Comparison of ENCODE assay signal across 8 mouse cellular contexts in genomic region chr5:26904324-26905041, GRCm38 (mm10).
A peak's percentile ranks its signal among the peaks of the same experiment; 100 is the strongest.
DNase-seq lines count a peak whose midpoint lies in the region; ATAC-seq and TF ChIP-seq lines count a peak whose summit lies in the region.

No protein-coding gene starts in this region.

- ATAC-seq in kidney, embryonic 14.5 days (ENCODE audit: low FRiP score, low TSS enrichment), result peak; percentile 95
- ATAC-seq in embryonic facial prominence, embryonic 13.5 days (ENCODE audit: insufficient number of reproducible peaks, insufficient read depth, low FRiP score, low TSS enrichment, low read depth), result peak; percentile 72

- H3K27ac ChIP-seq in kidney, embryonic 14.5 days (ENCODE audit: low read depth, low read length), result no peak overlapping the region
- no peak overlapping the region for H3K27ac ChIP-seq in kidney, adult 2 months (ENCODE audit: insufficient read depth, low read depth, low read length)
- no peak overlapping the region for H3K27ac ChIP-seq in embryonic facial prominence, embryonic 13.5 days

- no peaks in the 10 kb centered on the region for H3K9me3 ChIP-seq in kidney, embryonic 14.5 days (ENCODE audit: control insufficient read depth, low read length)
- H3K9me3 ChIP-seq in embryonic facial prominence, embryonic 13.5 days, result no peaks in the 10 kb centered on the region

- intact Hi-C loops in heart, postnatal 14 days (cut with DNase I), result no loop called here

- peak overlapping the region; percentile 54 for H3K4me2 ChIP-seq in kidney, embryonic 14.5 days (replicated peaks; ENCODE audit: low read depth, low read length)
- H3K4me2 ChIP-seq in embryonic facial prominence, embryonic 13.5 days, result peak overlapping the region; percentile 72

- H3K36me3 ChIP-seq in kidney, embryonic 14.5 days (ENCODE audit: control insufficient read depth, insufficient read depth, low read length), result no peaks in the 10 kb centered on the region
- H3K36me3 ChIP-seq in kidney, adult 2 months (ENCODE audit: control insufficient read depth, insufficient read depth, low read length), result no peaks in the 10 kb centered on the region
- H3K36me3 ChIP-seq in embryonic facial prominence, embryonic 13.5 days, result no peaks in the 10 kb centered on the region

- under 1% methylated on average over 32 of the region's 32 CpGs for WGBS in kidney, embryonic 14.5 days
- 1% methylated on average over 32 of the region's 32 CpGs for WGBS in kidney, adult 2 months
- under 1% methylated on average over 32 of the region's 32 CpGs for WGBS in embryonic facial prominence, embryonic 13.5 days

- TF ChIP-seq POLR2A in kidney, adult 2 months (IDR thresholded peaks at IDR 0.05; ENCODE audit: low read depth, low read length), result no peak

- DNase-seq in kidney, adult 2 months, result no peak
- peak; percentile 3 to 7 for DNase-seq in heart, postnatal 14 days
- peak; percentile 23 for DNase-seq in left cerebral cortex, adult 11 months (ENCODE audit: low spot score)
- DNase-seq in lung, postnatal 4 days, result peak; percentile 4 to 26
- peak; percentile 29 for DNase-seq in right cerebral cortex, postnatal 25 days
- no peak for DNase-seq in spleen, postnatal 4 days (ENCODE audit: low spot score in 2 of 2)

- H3K27me3 ChIP-seq in kidney, embryonic 14.5 days (ENCODE audit: control insufficient read depth, insufficient read depth, low read length), result no peaks in the 10 kb centered on the region
- H3K27me3 ChIP-seq in kidney, adult 2 months (replicated peaks; ENCODE audit: control insufficient read depth, insufficient read depth, low read length), result no peaks in the 10 kb centered on the region
- peaks cover 32% of the 10 kb centered on the region for H3K27me3 ChIP-seq in embryonic facial prominence, embryonic 13.5 days

- H3K4me1 ChIP-seq in kidney, embryonic 14.5 days (ENCODE audit: control insufficient read depth, insufficient read depth, low read length), result no peaks in the 10 kb centered on the region
- H3K4me1 ChIP-seq in kidney, adult 2 months (ENCODE audit: control insufficient read depth, insufficient read depth, low read length), result no peaks in the 10 kb centered on the region
- H3K4me1 ChIP-seq in embryonic facial prominence, embryonic 13.5 days, result peaks cover 15% of the 10 kb centered on the region; the same call in 1 of the 2 replicates

- TF ChIP-seq CTCF in kidney, adult 2 months (conservative IDR thresholded peaks at IDR 0.05; ENCODE audit: insufficient read depth, insufficient read length, low read depth, low read length), result no peak

- H3K4me3 ChIP-seq in kidney, embryonic 14.5 days (ENCODE audit: low read length), result peak overlapping the region; percentile 30
- no peak overlapping the region for H3K4me3 ChIP-seq in kidney, adult 2 months (ENCODE audit: insufficient read depth, low read depth, low read length)
- H3K4me3 ChIP-seq in embryonic facial prominence, embryonic 13.5 days, result peak overlapping the region; percentile 38

- peak overlapping the region; percentile 25; the same call in 1 of the 2 replicates for H3K9ac ChIP-seq in kidney, embryonic 14.5 days (ENCODE audit: low read depth, low read length)
- peak overlapping the region; percentile 58 for H3K9ac ChIP-seq in embryonic facial prominence, embryonic 13.5 days

Comparison
In these comparisons a context has a peak if more than half of its experiments do, and no peak if none do; other contexts are left out.
1. DNase-seq: peak in heart, postnatal 14 days (2 of 2), left cerebral cortex, adult 11 months (single experiment), lung, postnatal 4 days (2 of 2) and right cerebral cortex, postnatal 25 days (single experiment); none in kidney, adult 2 months (single experiment) and spleen, postnatal 4 days (0 of 2).